Mouse (Mus musculus) CH12.LX (cell line): ENCODE measurements at regions not wholly inside any gene's neighbourhood (a gene's known extent, or its start where the extent isn't known, plus 50 kb on each side); places are given as distances from the start of the nearest gene placed in this dataset.

Source experiments
- DNase-seq: peaks from one replicate; pipeline ENCODE4 v3.0.0-alpha.2; 2013; ENCODE audit errors: extremely low read depth
- H3K27ac ChIP-seq: 2 replicates; pipeline ENCODE4 v1.5.1; 2012; ENCODE audit warnings: low read depth, mild to moderate bottlenecking, control low read depth, moderate library complexity; ENCODE audit not compliant: insufficient read depth
- H3K27me3 ChIP-seq: replicated peaks from 2 replicates; pipeline ENCODE3; 2012; ENCODE audit warnings: inconsistent platforms
- H3K36me3 ChIP-seq, 2 experiments: replicated peaks in 1 of 2; 2 replicates each; pipeline versions ENCODE3 to v1.6.1; 2012; ENCODE audit warnings: inconsistent platforms in 1 of 2, low read length in 1 of 2, mild to moderate bottlenecking in 1 of 2, mixed read lengths in 1 of 2, moderate library complexity in 1 of 2; ENCODE audit not compliant: control insufficient read depth in 1 of 2, insufficient read depth in 1 of 2
- H3K4me1 ChIP-seq, 2 experiments: 2 replicates each; pipeline ENCODE4 v1.6.1; 2012; ENCODE audit warnings: inconsistent platforms in 1 of 2, moderate library complexity in 1 of 2; ENCODE audit not compliant: insufficient read depth in 2 of 2, control insufficient read depth in 1 of 2
- H3K4me2 ChIP-seq: 2 replicates; pipeline ENCODE4 v1.6.1; 2012; ENCODE audit warnings: low read depth, mild to moderate bottlenecking, control low read depth; ENCODE audit not compliant: poor library complexity, insufficient read depth, severe bottlenecking
- H3K4me3 ChIP-seq, 3 experiments: fragments of 150-350 bp in 1 of 3; sonication (generic) in 1 of 3; replicated peaks in 1 of 3; 2 replicates each; pipeline versions ENCODE3 to v1.5.1; 2011 to 2012; ENCODE audit warnings: low read depth in 2 of 3, low read length in 2 of 3, mild to moderate bottlenecking in 2 of 3, moderate library complexity in 2 of 3, control low read depth in 1 of 3, improper control_type of control experiment in 1 of 3, inconsistent platforms in 1 of 3, mixed read lengths in 1 of 3; ENCODE audit not compliant: poor library complexity in 1 of 3
- H3K79me2 ChIP-seq: replicated peaks from 2 replicates; pipeline ENCODE4 v1.6.1; 2012; ENCODE audit warnings: mild to moderate bottlenecking, moderate library complexity; ENCODE audit not compliant: control insufficient read depth, poor library complexity, insufficient read depth, severe bottlenecking; ENCODE audit errors: extremely low read depth
- H3K9ac ChIP-seq: 2 replicates; pipeline ENCODE4 v1.6.1; 2012; ENCODE audit warnings: low read depth, mild to moderate bottlenecking, control low read depth, moderate library complexity; ENCODE audit not compliant: insufficient read depth
- H3K9me3 ChIP-seq: replicated peaks from 2 replicates; pipeline ENCODE3; 2012; ENCODE audit warnings: low read length, inconsistent platforms, mixed read lengths
- BHLHE40 ChIP-seq: IDR thresholded peaks from 2 replicates; pipeline ENCODE4 v1.6.1; 2011; ENCODE audit warnings: mild to moderate bottlenecking, low read depth, low read length, improper control_type of control experiment
- CHD2 ChIP-seq: IDR thresholded peaks from 2 replicates; pipeline ENCODE4 v1.6.1; 2011; ENCODE audit warnings: low read length, improper control_type of control experiment
- ELF1 ChIP-seq: IDR thresholded peaks from 2 replicates; pipeline ENCODE4 v1.6.1; 2014; ENCODE audit warnings: low read depth, mild to moderate bottlenecking, inconsistent platforms, low read length, improper control_type of control experiment
- EP300 ChIP-seq: IDR thresholded peaks from 2 replicates; pipeline ENCODE4 v1.6.1; 2011; ENCODE audit warnings: low read length, improper control_type of control experiment
- GABPA ChIP-seq: IDR thresholded peaks from 2 replicates; pipeline ENCODE4 v1.6.1; 2012; ENCODE audit warnings: low read depth, low read length, improper control_type of control experiment, inconsistent platforms; ENCODE audit not compliant: insufficient replicate concordance
- IRF4 ChIP-seq: IDR thresholded peaks from 2 replicates; pipeline ENCODE4 v1.6.1; 2014; ENCODE audit warnings: low read depth, mild to moderate bottlenecking, inconsistent platforms, low read length, improper control_type of control experiment
- JUN ChIP-seq: IDR thresholded peaks from 2 replicates; pipeline ENCODE4 v1.6.1; 2011; ENCODE audit warnings: low read depth, mild to moderate bottlenecking, low read length, improper control_type of control experiment, moderate library complexity; ENCODE audit not compliant: insufficient read depth
- MAFK ChIP-seq: IDR thresholded peaks from 2 replicates; pipeline ENCODE4 v1.6.1; 2011; ENCODE audit warnings: low read length, improper control_type of control experiment; ENCODE audit not compliant: insufficient replicate concordance
- MAX ChIP-seq: IDR thresholded peaks from 2 replicates; pipeline ENCODE4 v1.6.1; 2011; ENCODE audit warnings: low read length, improper control_type of control experiment
- MAZ ChIP-seq: IDR thresholded peaks from 2 replicates; pipeline ENCODE4 v1.6.1; 2012; ENCODE audit warnings: low read depth, mild to moderate bottlenecking, inconsistent platforms, low read length, improper control_type of control experiment, moderate library complexity
- MEF2A ChIP-seq: IDR thresholded peaks from 2 replicates; pipeline ENCODE4 v1.6.1; 2014; ENCODE audit warnings: low read depth, mild to moderate bottlenecking, inconsistent platforms, low read length, improper control_type of control experiment, borderline replicate concordance
- NELFE ChIP-seq: IDR thresholded peaks from 2 replicates; pipeline ENCODE4 v1.6.1; 2011; ENCODE audit warnings: low read depth, low read length, improper control_type of control experiment
- PAX5 ChIP-seq: IDR thresholded peaks from 2 replicates; pipeline ENCODE4 v1.6.1; 2012; ENCODE audit warnings: low read length, inconsistent platforms, mixed read lengths
- POLR2A ChIP-seq: IDR thresholded peaks from 2 replicates; pipeline ENCODE4 v1.6.1; 2011; ENCODE audit warnings: low read depth, mild to moderate bottlenecking, improper control_type of control experiment, low read length
- RCOR1 ChIP-seq: conservative IDR thresholded peaks from 2 replicates; pipeline ENCODE4 v1.6.1; 2012; ENCODE audit warnings: low read depth, mild to moderate bottlenecking, inconsistent platforms, low read length, improper control_type of control experiment
- TBP ChIP-seq: conservative IDR thresholded peaks from 2 replicates; pipeline ENCODE4 v1.6.1; 2011; ENCODE audit warnings: low read depth, low read length, improper control_type of control experiment
- UBTF ChIP-seq: IDR thresholded peaks from 2 replicates; pipeline ENCODE4 v1.6.1; 2012; ENCODE audit warnings: low read depth, mild to moderate bottlenecking, inconsistent platforms, low read length, improper control_type of control experiment, moderate library complexity
- USF2 ChIP-seq: conservative IDR thresholded peaks from 2 replicates; pipeline ENCODE4 v1.6.1; 2011; ENCODE audit warnings: low read depth, low read length, improper control_type of control experiment
- ZC3H11A ChIP-seq: IDR thresholded peaks from 2 replicates; pipeline ENCODE4 v1.6.1; 2012; ENCODE audit warnings: low read depth, mild to moderate bottlenecking, inconsistent platforms, low read length, improper control_type of control experiment
- ZMIZ1 ChIP-seq: IDR thresholded peaks from 2 replicates; pipeline ENCODE4 v1.6.1; 2012; ENCODE audit warnings: low read depth, mild to moderate bottlenecking, inconsistent platforms, low read length, improper control_type of control experiment
- ZNF384 ChIP-seq: IDR thresholded peaks from 2 replicates; pipeline ENCODE4 v1.6.1; 2012; ENCODE audit warnings: low read depth, low read length, improper control_type of control experiment, inconsistent platforms
- dilution Hi-C: fragments of 300-500 bp; cut with MboI; formaldehyde crosslinking; loops from 2 replicates; pipeline ENCODE4 v1.14.3; 2020; ENCODE audit warnings: low sequenced_read_pairs; ENCODE audit not compliant: extremely low pct_unique_long_range_greater_than_20kb, extremely low pct_ligation_motif_present
- in situ Hi-C: fragments of 300-500 bp; cut with MboI; formaldehyde crosslinking; loops from 3 replicates; pipeline ENCODE4 v1.14.3; 2019; ENCODE audit warnings: low sequenced_read_pairs, low pct_ligation_motif_present, low pct_unique_long_range_greater_than_20kb, mixed read lengths

DNA sequence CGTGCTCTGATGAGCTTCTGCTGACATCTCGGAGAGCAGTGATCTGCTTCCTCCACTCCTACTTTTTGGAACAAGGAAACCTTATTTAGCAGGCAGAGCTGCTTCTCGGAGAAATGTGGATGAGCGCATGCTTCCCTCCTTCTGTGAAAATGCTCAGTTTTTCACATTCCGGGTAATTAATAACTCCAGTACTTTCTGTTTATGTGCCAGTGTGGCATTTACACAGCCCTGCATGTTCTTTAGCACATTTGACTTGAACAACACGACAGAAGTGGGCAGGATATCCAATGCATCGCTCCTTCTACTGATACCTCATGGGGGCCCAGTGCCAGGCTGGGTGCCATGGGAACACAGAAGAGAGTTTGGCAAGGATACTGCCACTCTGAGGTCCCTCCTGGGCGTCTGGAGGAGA, 117.5 kb downstream of the Tex36 start:
- dilution Hi-C loops (no loop called here), in situ Hi-C loops (no loop called here)
- Histone ChIP-seq H3K79me2 (no peaks in the 10 kb centered on the region), H3K4me2 (no peak overlapping the region), H3K4me1 (peaks cover 9 to 22% of the 10 kb centered on the region in 2 experiments), H3K9me3 (no peaks in the 10 kb centered on the region), H3K9ac (no peak overlapping the region), H3K36me3 (no peaks in the 10 kb centered on the region), H3K27me3 (peaks cover 30% of the 10 kb centered on the region), H3K27ac (no peak overlapping the region), H3K4me3 (no peak overlapping the region)
- DNase-seq = no peak
- TF ChIP-seq BHLHE40 (no peak), NELFE (no peak), ZNF384 (no peak), EP300 (no peak), ELF1 (no peak), POLR2A (no peak)

DNA sequence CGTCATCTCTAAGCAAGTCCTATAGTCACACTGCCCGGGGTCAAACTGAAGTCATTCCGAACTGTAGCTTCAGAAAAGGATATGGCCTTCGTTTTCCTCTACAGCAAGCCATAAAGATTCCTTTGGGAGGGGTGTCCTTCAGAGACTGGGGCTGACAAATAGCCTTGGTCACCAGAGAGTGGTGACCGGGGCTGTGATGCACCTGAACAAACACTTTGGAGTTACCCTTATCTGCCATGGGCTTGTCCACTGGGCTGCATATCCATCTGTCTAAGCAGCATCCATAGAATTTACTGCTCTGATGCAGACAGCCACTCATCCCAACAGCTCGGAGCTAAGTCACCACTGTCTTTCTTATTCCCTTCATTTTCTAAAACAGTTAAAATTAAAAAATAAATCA, 120.4 kb downstream of the Tex36 start:
- Histone ChIP-seq H3K36me3 (no peaks in the 10 kb centered on the region), H3K27me3 (peaks cover 33% of the 10 kb centered on the region), H3K27ac (no peak overlapping the region), H3K4me1 (peaks cover 2 to 6% of the 10 kb centered on the region in 2 experiments; a peak in 1 of 4 replicates)
- dilution Hi-C loops = no loop called here
- TF ChIP-seq CHD2 (no peak), USF2 (no peak), RCOR1 (no peak), PAX5 (no peak), ZMIZ1 (no peak), ZC3H11A (no peak), GABPA (no peak), MEF2A (no peak), MAZ (no peak), IRF4 (no peak), UBTF (no peak), JUN (no peak), TBP (no peak), NELFE (no peak), ELF1 (no peak), MAX (no peak), MAFK (no peak)
- TF ChIP-seq, all 38 proteins: peak for 0
- in situ Hi-C loops = no loop called here
- Histone ChIP-seq H3K4me2 (no peak overlapping the region), H3K79me2 (no peaks in the 10 kb centered on the region), H3K9me3 (peaks cover 3% of the 10 kb centered on the region), H3K9ac (no peak overlapping the region), H3K4me3 (no peak overlapping the region)
- no peak for DNase-seq
